Comparison of ENCODE assay signal across 8 mouse cellular contexts in the genomic region with DNA sequence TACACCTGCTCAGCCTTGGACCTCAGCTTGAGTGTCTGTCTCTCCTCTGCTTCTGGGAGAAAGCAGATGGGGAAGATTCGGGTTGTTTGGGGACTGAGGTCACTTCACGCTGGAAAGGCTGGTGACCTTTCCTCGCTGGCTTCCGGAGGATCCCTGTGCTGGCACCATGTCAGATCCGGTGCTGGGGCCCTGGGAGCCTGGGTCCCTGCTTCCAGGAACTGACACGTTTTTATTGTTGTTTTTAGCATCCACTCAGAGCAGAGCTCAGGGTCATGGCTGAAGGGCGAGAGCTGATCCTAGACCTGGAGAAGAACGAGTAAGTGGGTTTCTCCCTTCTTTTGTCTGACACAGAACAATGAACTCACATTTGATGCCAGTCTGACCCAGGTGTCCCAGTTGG. TPM values are rescaled to one million over a fixed set of nuclear protein-coding genes. Genes with fewer than 3 reads are reported as not detected.
DNase-seq lines count a peak whose midpoint lies in the region; ATAC-seq and TF ChIP-seq lines count a peak whose summit lies in the region.

No protein-coding gene starts in this region.

- H3K79me2 ChIP-seq in myocyte (ENCODE audit: control insufficient read depth, insufficient read depth) = peaks cover 20% of the 10 kb centered on the region

- H3K4me3 ChIP-seq in lung, postnatal 0 days (ENCODE audit: low read depth, low read length) = no peak overlapping the region
- H3K4me3 ChIP-seq in lung, adult 2 months (replicated peaks; ENCODE audit: extremely low read depth, low read depth, low read length) = no peak overlapping the region
- H3K4me3 ChIP-seq in kidney, embryonic 14.5 days (ENCODE audit: low read length) = no peak overlapping the region
- no peak overlapping the region for H3K4me3 ChIP-seq in myocyte

- peak overlapping the region; percentile 87 for H3K27ac ChIP-seq in lung, postnatal 0 days (ENCODE audit: low read length)
- H3K27ac ChIP-seq in kidney, embryonic 14.5 days (ENCODE audit: low read depth, low read length) = peak overlapping the region; percentile 81

- no peak overlapping the region for H3K9ac ChIP-seq in lung, postnatal 0 days (replicated peaks; ENCODE audit: low read depth)
- peak overlapping the region; percentile 34; the same call in 1 of the 2 replicates for H3K9ac ChIP-seq in kidney, embryonic 14.5 days (ENCODE audit: low read depth, low read length)

- H3ac ChIP-seq in myocyte (ENCODE audit: control insufficient read depth, insufficient read length) = no peak overlapping the region

- H3K36me3 ChIP-seq in lung, postnatal 0 days (ENCODE audit: insufficient read depth, low read length) = no peaks in the 10 kb centered on the region
- peaks cover 5% of the 10 kb centered on the region; the same call in 1 of the 2 replicates for H3K36me3 ChIP-seq in kidney, embryonic 14.5 days (ENCODE audit: control insufficient read depth, insufficient read depth, low read length)
- H3K36me3 ChIP-seq in myocyte (ENCODE audit: control insufficient read depth, insufficient read depth) = peaks cover 22% of the 10 kb centered on the region

- peaks cover 22% of the 10 kb centered on the region; the same call in 1 of the 2 replicates for H3K4me1 ChIP-seq in lung, postnatal 0 days (ENCODE audit: insufficient read depth, low read depth, low read length)
- peaks cover 35% of the 10 kb centered on the region for H3K4me1 ChIP-seq in lung, adult 2 months (ENCODE audit: control insufficient read depth, insufficient read depth, low read length)
- peaks cover 35% of the 10 kb centered on the region for H3K4me1 ChIP-seq in kidney, embryonic 14.5 days (ENCODE audit: control insufficient read depth, insufficient read depth, low read length)

- DNase-seq in lung, postnatal 0 days (ENCODE audit: low spot score) = no peak
- DNase-seq in lung, adult 2 months = no peak
- DNase-seq in heart, adult 9 months (ENCODE audit: low spot score in 2 of 2) = peak; percentile 64 to 70
- no peak for DNase-seq in embryo, embryonic 11 days
- no peak for DNase-seq in ovary, postnatal 10 days (ENCODE audit: low spot score)

- H3K27me3 ChIP-seq in lung, postnatal 0 days (replicated peaks; ENCODE audit: insufficient read depth, low read length) = no peaks in the 10 kb centered on the region
- no peaks in the 10 kb centered on the region for H3K27me3 ChIP-seq in kidney, embryonic 14.5 days (ENCODE audit: control insufficient read depth, insufficient read depth, low read length)
- no peaks in the 10 kb centered on the region for H3K27me3 ChIP-seq in myocyte (ENCODE audit: control insufficient read depth, insufficient read depth, insufficient read length)

- ATAC-seq in lung, postnatal 0 days = peak; percentile 12; the same call in 1 of the 2 replicates
- peak; percentile 13; the same call in 1 of the 2 replicates for ATAC-seq in kidney, embryonic 14.5 days (ENCODE audit: low FRiP score, low TSS enrichment)
- ATAC-seq in frontal cortex, adult (ENCODE audit: low TSS enrichment) = no peak

- TF ChIP-seq POLR2A in lung, adult 2 months (IDR thresholded peaks at IDR 0.05; ENCODE audit: borderline replicate concordance, extremely low read depth, low read depth, low read length) = no peak
- no peak for TF ChIP-seq POLR2A in myocyte (IDR thresholded peaks at IDR 0.05; ENCODE audit: insufficient read length, low read depth)

- no peak for TF ChIP-seq EP300 in lung, postnatal 0 days (IDR thresholded peaks at IDR 0.05)

- no peak for TF ChIP-seq CTCF in lung, postnatal 0 days (IDR thresholded peaks at IDR 0.05)
- no peak for TF ChIP-seq CTCF in lung, adult 2 months (IDR thresholded peaks at IDR 0.05; ENCODE audit: insufficient read depth, low read length)

- H3K9me3 ChIP-seq in lung, postnatal 0 days (ENCODE audit: low read length) = no peaks in the 10 kb centered on the region
- no peaks in the 10 kb centered on the region for H3K9me3 ChIP-seq in kidney, embryonic 14.5 days (ENCODE audit: control insufficient read depth, low read length)

- peak overlapping the region; percentile 22; the same call in 1 of the 2 replicates for H3K4me2 ChIP-seq in lung, postnatal 0 days (replicated peaks; ENCODE audit: low read depth, low read length)
- no peak overlapping the region for H3K4me2 ChIP-seq in kidney, embryonic 14.5 days (replicated peaks; ENCODE audit: low read depth, low read length)
- peak overlapping the region; percentile 69 for H3K4me2 ChIP-seq in myocyte (ENCODE audit: low read depth)

- 33% methylated on average over 8 of the region's 8 CpGs for WGBS in lung, postnatal 0 days
- WGBS in lung, adult 2 months = 39% methylated on average over 8 of the region's 8 CpGs
- 22% methylated on average over 8 of the region's 8 CpGs for WGBS in kidney, embryonic 14.5 days

TF ChIP-seq in myocyte, 11 proteins besides CTCF, POLR2A, EP300 and RAD21:
- no peak for TF ChIP-seq REST (IDR thresholded peaks at IDR 0.05; ENCODE audit: insufficient read depth, insufficient read length)
- peak; percentile 39 for TF ChIP-seq POLR2AphosphoS2 (IDR thresholded peaks at IDR 0.05; ENCODE audit: insufficient read length, low read depth)

RNA-seq across cellular contexts. Expression of gene Adam19, which starts 9.0 kb away (rescaled TPM):
- polyA plus RNA-seq in lung, postnatal 0 days (2015; fragmentation: Nextera tagmentation; extraction: Ambion mirVana) = 11.4 and 12.4 TPM in 2 replicates
- polyA plus RNA-seq in lung, adult 2 months (2012; rRNA removed) = 24.3 and 29.4 TPM in 2 replicates
- polyA plus RNA-seq in kidney, embryonic 14.5 days (2014; fragmentation: Nextera tagmentation; extraction: Ambion mirVana) = 7.6 and 14.7 TPM in 2 replicates
- 43.2 TPM for polyA plus RNA-seq in myocyte (2012; fragmentation: generic; extraction: Trizol)

RNA-seq across cellular contexts. Expression of gene Gm12166, which starts 12.6 kb away (rescaled TPM):
- polyA plus RNA-seq in lung, postnatal 0 days (2015; fragmentation: Nextera tagmentation; extraction: Ambion mirVana) = 8.0 and 8.3 TPM in 2 replicates
- 16.8 and 19.8 TPM in 2 replicates for polyA plus RNA-seq in lung, adult 2 months (2012; rRNA removed)
- polyA plus RNA-seq in kidney, embryonic 14.5 days (2014; fragmentation: Nextera tagmentation; extraction: Ambion mirVana) = 5.0 and 5.4 TPM in 2 replicates
- polyA plus RNA-seq in myocyte (2012; fragmentation: generic; extraction: Trizol) = 4.3 TPM

Comparison
In these comparisons a context has a peak if more than half of its experiments do, and no peak if none do; other contexts are left out.
1. DNase-seq: peak in heart, adult 9 months (2 of 2); none in lung, postnatal 0 days (single experiment), lung, adult 2 months (single experiment), embryo, embryonic 11 days (single experiment) and ovary, postnatal 10 days (single experiment).